Mouse (Mus musculus) liver, adult 2 months (tissue): ENCODE measurements around the gene Endod1.

ENCODE experiments used
- CTCF ChIP-seq: fragments of 200-500 bp; IDR thresholded peaks from 2 replicates; pipeline ENCODE4 v1.5.1; 2011; ENCODE audit warnings: low read depth, low read length, control low read depth
- POLR2A ChIP-seq: fragments of 200-500 bp; IDR thresholded peaks from 2 replicates; pipeline ENCODE4 v1.6.1; 2011; ENCODE audit warnings: low read length, control low read depth; ENCODE audit not compliant: insufficient read depth; ENCODE audit errors: extremely low read depth

DNA sequence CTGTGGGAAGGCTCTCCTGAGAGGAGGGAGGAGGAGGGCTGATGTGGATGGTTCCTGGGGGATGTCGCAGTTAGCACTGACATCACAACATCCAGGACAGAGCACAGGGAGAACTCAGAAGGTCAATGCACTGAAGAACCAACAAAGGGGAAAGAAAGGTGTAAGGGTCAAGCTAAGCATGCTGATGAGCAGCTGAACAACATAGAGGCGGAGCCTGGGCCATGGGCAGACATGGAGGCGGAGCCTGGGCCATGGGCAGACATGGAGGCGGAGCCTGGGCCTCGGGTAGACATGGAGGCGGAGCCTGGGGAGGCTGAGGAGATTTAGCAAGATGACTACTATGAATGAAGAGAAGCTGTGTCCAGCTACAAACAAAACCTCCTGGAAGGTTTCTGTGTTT lies 17.8 kb downstream of the Endod1 start:
- TF ChIP-seq POLR2A = no peak
- no peak for TF ChIP-seq CTCF
